Mouse (Mus musculus): ENCODE results near the gene Rxra.

Gene Rxra

DNA sequence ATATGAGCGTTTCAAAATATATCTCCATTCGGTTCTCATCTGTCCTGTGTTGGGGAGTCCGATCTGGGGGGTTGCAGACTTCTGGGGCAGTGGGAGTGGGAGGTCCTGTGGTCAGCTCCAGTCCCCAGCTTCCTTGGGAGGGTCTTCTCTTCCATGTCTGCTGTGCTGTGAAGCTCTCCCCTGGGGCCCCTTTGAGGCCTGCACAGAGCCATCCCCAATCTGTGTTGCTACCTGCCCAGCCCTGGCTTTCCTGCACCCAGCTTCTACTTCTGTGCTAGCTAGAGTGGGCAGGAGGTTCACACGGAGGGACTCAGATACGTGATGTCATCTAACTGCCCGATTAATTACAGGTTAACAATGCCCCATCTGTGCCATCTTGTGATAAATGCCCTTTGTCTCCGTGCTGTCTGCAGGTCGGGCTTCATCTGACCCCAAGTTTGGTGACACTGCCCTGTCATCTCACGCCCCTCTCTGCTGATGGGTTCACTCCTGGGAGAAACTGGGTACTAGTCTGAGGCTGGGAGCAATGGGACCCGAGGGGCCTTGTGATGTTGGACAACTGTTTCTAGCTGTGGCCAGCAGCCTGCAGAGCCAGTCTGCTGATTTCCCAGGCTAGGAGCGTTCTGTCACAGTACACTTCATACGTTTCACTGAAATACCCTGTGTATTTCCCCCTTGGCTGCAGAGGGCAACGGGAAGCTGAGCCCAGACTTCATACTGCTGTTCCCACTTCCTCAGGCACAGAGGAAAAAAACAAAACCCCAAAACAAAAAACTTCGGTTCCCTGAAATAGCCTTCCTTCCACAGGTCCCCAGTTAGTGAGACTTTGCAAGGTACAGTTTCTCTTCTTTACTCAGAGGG, 86.9 kb downstream of the Rxra start:
- DNase-seq (ENCODE audit: low spot score in 2 of 2), result no peak

DNA sequence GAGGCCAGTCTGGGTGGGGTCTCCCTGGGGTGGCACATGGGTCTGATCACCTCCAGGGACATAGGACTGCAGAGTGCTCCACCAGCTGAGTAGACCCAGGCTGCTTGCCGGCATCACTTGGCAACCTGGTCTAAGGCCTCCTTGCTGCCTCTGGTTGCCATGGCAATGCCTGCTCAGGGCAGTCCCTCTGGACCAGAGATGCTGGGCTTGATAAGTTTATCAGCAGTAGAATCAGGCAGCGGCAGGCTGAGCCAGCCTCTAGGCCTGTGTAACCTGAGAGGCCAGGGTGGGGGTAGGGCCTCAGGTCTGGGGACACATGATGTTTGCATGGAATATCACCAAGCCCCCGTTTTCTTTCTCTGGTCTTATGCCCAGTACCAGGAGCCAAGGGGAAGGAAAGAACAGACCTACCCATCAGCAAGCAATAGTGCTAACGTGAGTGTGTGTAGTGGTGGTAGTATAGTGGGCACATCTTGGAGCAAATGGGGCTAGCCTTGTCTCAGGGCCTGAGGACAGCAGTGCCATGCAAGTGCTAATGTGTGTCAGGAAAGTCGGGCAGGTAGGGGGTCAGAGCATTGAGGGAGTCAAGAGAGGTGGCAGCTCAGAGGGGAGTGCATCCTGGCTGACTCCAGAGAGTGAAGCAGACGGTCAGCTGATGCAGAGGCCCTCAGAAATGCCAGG, 88.2 kb downstream of the Rxra start:
- DNase-seq (ENCODE audit: low spot score in 2 of 2), result no peak

DNA sequence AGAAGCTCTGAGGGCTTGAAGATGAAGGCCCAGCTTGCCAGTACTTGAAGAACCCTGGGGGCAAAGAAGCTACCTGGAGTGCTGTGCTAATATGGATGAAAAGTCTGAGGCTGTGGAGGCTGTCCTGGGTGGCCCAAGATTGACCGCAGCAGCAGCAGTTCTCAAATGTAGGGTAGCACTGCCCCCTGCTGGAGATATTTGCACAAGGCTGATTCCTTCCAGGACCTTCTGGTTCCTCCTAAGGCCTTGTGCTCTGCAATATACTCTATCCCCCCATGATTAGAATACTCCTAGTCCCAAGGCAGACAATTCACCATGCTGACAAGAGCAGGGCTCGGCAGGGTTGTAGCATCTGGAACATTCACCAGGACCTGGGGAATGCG, 88.7 kb downstream of the Rxra start:
- DNase-seq (ENCODE audit: low spot score in 2 of 2), result peak; percentile 43 to 85

DNA sequence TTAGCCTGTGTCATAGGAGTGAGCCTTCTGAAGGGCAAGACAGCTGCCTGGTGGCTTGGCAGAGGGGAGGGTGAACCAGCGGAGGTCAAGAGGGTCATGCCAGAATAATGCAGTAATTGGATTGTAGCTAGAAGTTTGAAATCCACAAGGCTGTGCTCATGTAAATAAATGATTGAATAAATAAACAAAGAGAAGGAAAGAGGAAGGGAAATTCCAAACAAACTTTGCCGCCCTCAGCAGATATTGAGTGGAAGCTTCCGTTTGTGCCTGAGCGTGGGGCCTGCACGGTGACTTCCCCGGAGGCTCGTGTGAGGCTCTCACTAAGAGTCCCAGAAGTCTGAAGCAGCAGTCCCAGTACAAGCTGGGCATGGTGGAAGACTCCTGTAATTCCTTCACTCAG, 91.5 kb downstream of the Rxra start:
- DNase-seq (ENCODE audit: low spot score in 2 of 2), result no peak

DNA sequence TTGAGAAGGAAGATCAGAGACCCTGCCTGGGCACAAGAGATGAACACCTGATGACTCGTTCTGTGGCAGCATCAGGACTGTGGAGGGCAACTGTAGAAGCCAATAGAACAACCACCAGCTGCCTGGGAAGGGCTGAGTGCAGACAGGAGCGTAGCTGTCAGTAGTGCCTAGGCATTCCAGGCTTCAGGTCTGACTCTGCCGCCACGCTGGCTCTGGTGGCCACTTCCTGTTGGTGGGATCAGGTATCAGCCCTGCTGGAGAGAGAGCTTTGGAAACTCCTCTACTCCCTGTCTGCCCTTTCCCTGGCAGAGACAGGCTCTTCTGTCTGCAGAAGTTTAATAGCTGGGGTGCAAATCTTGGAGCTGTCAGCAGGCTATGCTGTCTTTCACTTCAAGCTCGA, 93.5 kb downstream of the Rxra start:
- DNase-seq (ENCODE audit: low spot score in 2 of 2), result no peak

DNA sequence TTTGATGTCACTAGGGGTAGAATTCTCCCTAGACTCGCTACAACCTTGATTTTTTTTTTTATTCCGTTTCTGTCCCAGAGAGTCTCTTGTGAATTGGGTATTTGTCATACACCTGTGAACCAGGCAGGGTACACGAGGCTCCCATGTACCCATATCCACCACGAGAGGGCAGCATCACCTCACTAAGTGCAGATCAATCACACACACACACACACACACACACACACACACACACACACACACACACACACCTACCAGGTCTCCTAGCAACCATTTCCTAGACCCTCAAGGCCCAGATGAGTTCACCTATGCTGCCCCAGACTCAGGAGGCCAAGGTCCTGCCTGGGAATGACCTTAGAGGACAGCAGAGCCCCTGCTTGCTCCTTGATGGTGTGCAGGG, 94.0 kb downstream of the Rxra start:
- peak; percentile 24 to 61 for DNase-seq (ENCODE audit: low spot score in 2 of 2)

DNA sequence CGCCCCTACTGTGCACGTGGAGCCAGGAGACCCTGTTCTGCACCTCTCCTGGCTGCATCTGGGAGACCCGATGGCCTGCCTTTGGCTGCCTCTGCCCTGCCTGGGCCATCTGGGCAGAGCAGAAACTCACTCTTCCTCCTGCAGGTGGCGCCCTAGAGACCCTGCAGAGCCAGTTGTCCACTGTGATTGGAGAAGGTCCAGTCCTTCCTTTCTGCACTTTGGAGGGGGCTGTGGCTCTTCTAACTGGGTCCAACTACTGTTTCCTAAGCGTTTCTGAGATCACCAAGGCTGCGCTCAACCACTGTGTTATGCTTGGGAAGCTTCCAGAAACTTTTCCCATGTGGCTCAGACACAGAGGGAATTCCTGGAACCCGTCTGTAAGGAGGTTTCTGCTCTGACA, 95.7 kb downstream of the Rxra start:
- peak; percentile 20 to 73 for DNase-seq (ENCODE audit: low spot score in 2 of 2)

DNA sequence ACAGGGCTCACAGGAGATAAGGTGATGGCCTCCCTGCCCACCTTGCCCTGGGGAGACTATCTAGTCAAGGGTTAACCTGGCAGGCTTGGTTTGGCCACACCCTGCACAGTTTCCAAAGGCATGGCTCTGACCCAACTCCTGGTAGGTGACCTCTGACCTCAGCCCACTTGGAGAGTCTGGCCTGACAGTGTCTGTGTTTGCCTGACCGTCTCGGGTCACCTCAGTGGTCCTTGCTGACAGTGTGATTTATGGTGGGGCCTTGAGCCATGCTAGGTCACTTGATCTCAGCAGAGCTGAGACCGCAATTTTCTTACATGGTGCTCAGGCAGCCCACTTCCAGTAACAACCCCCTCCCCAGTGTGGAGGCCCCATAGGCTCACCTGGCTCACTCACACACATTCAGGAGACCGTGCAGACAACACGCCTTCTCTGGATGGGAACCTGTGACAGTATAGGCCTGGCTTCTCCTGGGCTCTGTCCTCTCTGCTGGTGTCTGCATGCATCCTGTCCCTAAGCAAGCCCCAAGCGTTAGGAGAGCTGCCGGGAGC, 96.7 kb downstream of the Rxra start:
- no peak for DNase-seq (ENCODE audit: low spot score in 2 of 2)

DNA sequence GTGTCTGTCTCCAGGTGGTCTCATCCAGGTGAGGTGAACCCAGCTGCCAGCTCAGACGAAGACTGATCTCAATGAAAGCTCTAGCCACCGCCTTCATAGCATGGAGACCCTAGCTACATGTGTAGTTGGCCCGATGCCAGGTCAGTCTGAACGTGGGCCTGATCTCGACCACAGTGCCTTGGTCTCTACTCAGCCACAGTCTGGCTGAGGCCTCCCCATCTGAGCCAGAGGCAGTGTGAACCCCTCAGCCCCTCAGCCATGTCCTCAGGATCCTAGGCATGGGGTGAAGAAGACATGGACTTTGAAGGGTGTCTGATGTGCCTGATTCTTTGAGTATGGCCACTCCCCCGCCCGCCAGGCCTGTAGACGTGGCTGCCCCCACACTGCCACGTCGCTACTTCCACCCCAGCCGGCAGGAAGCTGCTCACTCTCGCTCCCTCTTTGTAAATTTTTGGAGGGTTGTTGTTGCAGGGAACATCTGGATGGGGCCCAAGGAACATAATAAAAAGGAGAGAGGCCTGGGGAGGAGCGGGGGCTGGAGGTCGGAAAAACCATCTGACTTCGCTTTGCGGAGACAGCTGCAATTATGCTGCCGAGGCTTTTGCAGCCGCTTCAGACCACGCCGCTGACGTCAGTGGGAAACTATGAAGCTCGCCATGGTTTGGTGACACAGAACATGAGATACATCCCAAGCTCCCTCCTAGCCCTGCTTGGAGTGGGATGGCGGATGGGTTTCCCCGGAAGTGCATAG, 97.9 kb downstream of the Rxra start:
- DNase-seq (ENCODE audit: low spot score in 2 of 2), result no peak

DNA sequence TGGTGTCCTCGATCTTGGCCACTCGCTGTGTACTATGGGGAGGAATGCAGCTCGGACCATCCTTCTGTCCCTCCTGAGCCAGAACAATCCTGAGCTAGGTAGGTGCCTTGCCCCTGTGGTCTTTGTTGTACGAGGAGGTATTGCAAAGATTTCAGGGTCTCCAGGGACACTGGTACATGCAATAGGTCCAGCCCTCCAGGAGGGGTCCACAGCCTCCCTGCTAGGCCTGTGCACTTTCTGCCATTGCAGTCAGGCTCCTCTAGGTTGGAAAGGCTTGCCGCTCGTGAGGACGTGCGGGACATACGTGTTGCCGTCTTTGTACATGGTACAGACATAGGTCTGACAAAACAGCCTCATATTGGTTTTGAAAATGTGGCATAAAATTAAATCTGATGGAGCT, 98.8 kb downstream of the Rxra start:
- DNase-seq (ENCODE audit: low spot score in 2 of 2), result no peak

DNA sequence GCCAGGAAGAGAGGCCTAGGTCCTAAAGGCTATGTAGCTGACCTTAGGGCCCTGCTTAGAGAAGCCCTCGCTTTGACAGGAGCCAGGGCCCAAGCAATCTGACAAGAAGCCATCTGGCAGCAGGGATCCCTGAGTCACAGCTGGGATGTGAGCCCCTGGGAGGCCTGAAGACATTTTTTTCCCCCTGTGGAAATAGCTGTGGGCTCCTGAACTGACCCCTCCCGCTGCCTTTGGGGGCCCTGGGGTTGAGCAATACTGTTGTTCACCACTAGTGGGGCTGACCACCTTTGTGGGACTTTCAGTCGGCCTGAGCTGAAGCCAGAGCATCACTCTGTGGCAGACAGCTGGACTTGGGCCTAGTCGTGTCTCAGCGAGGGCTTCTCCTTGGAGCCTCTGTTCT, 99.4 kb downstream of the Rxra start:
- DNase-seq (ENCODE audit: low spot score in 2 of 2), result no peak

DNA sequence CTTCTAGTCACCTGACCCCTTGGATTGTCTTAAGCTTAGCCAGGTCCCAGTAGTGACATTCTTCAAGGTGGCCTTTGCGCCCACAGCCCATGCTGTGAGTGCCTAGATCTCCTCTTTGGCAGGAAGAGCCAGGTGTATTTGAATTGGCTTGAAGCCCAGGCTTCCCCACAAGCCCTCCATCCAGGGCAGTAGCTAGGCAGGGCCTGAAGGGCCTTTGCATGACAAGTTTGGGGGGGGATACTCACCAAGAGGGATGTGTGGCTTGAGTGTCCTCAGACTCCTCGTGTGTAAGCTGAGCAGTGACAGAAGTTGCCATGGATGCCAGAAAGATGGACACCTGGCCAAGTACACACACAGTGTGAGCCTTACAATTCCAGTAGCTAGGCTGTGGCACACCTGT, 101.5 kb downstream of the Rxra start:
- DNase-seq (ENCODE audit: low spot score in 2 of 2), result no peak

DNA sequence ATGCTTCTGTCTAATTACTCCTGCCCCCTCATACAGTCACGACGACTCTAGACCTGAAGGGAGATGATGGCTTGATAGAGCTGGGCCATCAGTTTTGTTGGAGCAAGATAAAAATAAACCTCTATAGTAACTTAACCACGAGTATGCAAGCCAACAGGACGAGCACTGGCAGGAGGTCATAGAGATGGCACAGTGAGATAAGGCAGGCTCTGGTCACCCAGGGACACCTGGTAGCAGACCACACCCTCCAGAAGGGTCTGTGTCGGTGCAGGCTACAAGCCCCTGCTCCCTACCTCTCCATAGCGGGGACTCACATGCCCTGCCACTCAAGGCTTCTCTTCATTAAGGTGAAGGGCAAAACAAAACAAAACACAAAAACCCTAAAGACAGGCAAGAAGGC, 102.0 kb downstream of the Rxra start:
- DNase-seq (ENCODE audit: low spot score in 2 of 2), result no peak

DNA sequence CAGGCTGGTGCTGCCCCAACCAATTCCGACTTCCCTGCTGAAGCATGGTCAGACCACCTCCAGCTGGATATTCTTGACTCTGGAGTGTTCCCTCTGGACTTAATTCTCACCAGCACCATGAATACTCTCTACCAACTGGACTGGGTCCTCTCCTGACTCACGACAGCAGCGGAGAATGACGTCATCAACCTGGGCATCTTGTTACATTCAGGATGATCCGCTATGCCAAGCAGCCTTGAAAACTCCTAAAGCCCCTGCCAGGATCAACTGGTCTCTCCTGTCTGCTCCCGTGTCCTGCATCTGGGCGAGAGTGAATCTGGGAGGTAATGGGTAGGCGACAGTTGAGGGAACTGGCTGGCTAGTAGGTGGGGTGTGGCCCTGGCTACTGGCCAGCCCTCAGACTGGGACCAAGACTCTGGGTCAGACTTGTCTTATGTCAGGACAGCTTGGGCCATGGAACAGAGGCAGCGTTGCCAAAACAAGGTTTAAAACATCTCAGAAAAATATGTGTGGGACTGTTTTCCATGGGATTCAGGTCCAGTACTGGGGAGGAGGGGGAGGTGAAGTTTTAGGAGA, 103.1 kb downstream of the Rxra start:
- no peak for DNase-seq (ENCODE audit: low spot score in 2 of 2)

DNA sequence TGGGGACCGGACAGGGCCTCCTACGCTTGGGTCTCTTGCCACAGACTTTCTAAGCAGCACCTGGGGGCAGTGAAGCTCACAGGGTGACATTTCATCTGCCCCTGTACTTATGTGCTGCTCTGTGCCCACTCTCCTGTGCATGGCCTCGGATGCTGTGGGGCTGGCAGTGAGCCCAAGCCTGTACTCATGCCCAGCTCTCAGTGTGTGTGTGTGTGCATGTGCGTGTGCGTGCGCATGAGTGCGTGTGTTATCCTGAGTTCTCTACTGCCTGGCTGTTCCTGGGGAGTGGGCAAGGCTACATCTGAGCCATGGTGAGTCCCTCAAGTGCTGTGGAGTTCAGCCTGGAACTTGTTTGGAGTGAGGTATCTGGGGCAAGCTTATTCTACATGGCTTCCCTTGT, 103.9 kb downstream of the Rxra start:
- DNase-seq (ENCODE audit: low spot score in 2 of 2), result no peak

DNA sequence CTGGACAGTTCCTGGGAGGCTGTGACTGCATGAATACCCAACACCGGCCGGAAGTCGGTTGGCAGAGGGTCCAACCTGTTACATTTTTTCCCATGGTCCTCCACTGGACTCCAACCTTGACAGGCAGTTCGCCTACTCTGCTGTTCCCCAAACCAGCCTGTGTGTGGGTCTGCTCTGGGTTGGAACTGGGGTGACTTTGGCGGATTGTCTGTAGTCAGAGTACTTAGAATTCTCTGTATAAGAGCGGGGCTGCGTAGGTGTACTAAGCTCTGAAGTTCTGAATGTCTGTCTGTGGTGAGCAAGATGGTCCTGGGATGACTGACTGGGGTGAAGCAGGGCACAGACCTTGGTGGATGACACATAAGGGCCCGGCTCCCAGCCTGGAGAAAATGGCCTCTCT, 109.1 kb downstream of the Rxra start:
- no peak for DNase-seq (ENCODE audit: low spot score in 2 of 2)

DNA sequence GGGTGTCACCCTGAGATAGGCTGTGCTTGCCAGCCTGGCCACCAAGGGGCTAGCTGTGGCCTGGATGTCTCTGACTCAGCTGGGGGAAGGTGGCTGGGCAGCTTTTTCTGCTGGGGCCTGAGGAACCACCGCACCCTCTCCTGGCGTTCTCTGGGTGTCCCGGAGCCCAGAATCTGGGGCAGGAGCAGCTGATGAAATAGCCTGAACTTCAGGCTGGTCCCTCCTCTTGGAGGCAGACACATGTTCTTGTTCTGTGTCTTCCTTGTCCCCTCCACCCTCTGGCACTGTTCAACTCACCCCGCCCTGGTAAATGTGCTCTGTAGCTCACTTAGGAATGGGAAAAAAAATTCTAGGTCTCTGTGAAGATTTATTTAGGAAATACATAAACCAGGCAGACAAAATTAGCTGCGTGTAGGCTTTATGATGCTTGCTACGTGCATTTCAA, 109.8 kb downstream of the Rxra start:
- no peak for DNase-seq (ENCODE audit: low spot score in 2 of 2)

DNA sequence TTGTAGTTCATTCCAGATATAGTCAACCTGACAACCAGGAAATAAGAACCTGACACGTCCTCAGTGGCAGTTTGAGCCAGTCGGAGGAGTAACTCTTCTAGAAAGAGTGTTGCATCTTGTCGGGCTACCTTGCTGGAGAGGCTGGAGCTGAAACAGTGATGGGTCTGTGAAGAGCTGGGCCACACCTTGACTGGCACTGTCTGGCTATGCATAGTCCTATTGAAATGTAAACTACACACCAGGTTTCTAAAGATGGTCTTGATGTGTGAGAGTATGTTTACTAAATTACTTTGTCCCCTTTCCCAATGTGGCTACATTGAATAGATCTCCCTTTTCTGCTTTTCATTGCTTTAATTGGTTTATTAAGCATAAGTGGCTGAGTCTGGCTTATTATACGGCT, 115.3 kb downstream of the Rxra start:
- DNase-seq (ENCODE audit: low spot score in 2 of 2), result no peak

DNA sequence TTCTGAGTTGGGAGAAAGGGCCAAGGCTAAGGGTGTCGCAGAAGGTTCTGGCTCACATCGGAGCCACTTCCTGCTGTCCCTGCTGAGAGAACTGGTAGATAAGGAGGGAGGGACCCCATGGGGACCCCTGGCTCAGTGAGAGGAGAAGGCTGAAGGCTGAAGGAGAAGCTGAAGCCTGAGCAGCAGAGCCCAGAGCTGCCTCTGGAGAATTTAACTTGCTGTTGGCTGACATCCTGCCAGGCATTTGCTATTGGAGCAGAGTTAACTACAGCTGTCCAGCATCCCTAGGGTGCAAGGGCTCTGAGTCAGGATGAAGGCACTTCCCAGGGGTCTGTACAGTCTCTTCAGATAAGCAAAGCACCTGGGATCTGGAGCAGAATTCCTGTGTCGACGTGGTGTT, 122.8 kb downstream of the Rxra start:
- no peak for DNase-seq (ENCODE audit: low spot score in 2 of 2)

DNA sequence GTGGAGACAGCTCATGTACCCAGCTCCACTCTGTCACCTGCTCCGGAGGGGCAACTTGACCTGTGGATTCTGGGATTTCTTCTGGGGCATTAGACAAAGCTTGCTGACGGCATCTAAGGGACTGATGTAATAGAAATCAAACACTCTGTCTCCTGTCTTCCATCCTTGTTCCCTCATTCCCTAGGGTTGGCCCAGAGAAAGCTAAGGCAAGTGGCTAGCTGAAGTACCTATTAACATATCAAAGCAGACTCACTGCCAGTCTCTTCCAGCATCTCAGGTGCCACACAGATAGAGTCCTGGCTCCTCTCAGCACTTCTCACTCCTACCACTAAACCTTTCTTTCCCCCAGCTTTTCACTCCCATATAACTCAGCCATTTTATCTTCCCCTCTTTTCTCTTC, 124.8 kb downstream of the Rxra start:
- DNase-seq (ENCODE audit: low spot score in 2 of 2), result no peak

DNA sequence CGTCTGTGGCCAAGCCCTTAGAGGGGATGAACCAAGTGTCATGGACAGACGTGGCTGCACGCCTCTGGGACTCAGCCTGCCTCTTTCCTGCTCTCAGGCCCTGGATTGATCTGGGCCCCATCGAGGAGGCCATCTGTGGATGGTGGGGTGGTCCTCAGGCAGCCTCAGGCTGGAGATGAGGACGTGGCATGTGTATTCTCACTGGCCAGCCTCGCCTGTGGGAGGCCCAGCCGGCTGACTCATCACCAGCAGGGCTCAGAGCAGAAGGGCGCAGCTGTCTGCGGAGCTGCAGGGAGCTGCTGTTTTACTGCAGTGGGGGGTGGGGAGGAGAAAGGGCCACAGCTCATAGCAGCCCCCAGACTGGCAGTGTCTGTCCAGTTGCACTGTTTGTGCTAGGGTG, 126.3 kb downstream of the Rxra start:
- DNase-seq (ENCODE audit: low spot score in 2 of 2), result no peak

DNA sequence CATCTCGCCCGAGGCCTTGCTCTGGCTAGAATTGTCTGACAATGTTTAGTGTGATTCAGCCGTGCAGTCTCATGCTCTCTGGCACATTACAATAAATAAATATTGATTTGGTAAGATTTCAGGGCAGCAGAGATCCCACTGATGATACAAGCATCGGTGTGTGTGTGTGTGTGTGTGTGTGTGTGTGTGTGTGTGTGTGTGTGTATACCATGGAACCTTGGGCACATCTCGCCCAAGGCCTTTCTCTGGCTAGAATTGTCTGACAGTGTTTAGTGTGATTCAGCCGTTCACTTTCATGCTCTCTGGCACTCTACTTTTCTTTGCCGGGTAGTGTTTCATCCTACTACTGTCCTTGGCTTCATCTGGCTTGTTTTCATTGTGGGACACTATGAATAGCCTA, 130.5 kb downstream of the Rxra start:
- DNase-seq (ENCODE audit: low spot score in 2 of 2), result no peak
